Mouse (Mus musculus): ENCODE measurements at regions not wholly inside any gene's neighbourhood (a gene's known extent, or its start where the extent isn't known, plus 50 kb on each side); places are given as distances from the start of the nearest gene placed in this dataset.

- no peak for TF ChIP-seq CTCF (IDR thresholded peaks at IDR 0.05; ENCODE audit: control insufficient read depth, insufficient read depth, low read length)
- TF ChIP-seq POLR2A (IDR thresholded peaks at IDR 0.05; ENCODE audit: borderline replicate concordance, control insufficient read depth, low read depth, low read length), result no peak
Observed at GRCm38 (mm10) chr2:77340076-77340475, 59.7 kb upstream of the Sestd1 start.
